Comparison of ENCODE assay signal across 9 mouse cellular contexts in the genomic region with DNA sequence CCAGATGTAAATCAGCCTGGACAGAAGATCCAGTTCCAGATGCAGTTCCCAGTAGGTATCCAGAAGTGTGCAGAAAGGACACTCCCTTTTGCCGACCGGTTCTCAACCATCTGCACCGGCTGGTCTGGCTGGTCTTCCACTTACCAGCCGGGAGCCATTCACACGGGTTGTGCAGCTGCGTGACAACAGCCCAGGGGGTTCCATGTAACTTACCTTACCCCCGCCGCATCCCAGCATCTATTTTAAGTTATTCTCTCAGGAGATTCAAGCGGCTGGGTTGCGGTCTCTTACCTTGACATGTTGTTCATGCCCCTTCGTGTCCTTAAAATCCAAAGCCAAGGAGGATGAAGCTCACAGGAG. TPM values are rescaled to one million over a fixed set of nuclear protein-coding genes. Genes with fewer than 3 reads are reported as not detected.
A peak's percentile ranks its signal among the peaks of the same experiment; 100 is the strongest.
DNase-seq lines count a peak whose midpoint lies in the region; ATAC-seq and TF ChIP-seq lines count a peak whose summit lies in the region.
"Had no signal": no experiment of that assay in that cellular context is flagged by ENCODE, and none has a peak within 500 bp of the region (broad histone marks: within the 10 kb centered on the region; RNA-seq: fewer than 3 reads in every experiment).

No protein-coding gene starts in this region.

- H3K9ac ChIP-seq in heart, embryonic 11.5 days (ENCODE audit: low read depth, low read length), result no peak overlapping the region
- peak overlapping the region; percentile 76 for H3K9ac ChIP-seq in hindbrain, embryonic 14.5 days
- H3K9ac ChIP-seq in liver, embryonic 16.5 days (ENCODE audit: low read depth, low read length), result no peak overlapping the region
- H3K9ac ChIP-seq in stomach, postnatal 0 days (ENCODE audit: low read length), result no peak overlapping the region

- H3K27me3 ChIP-seq in heart, embryonic 11.5 days (ENCODE audit: control insufficient read depth, insufficient read depth, low read length), result peaks cover 43% of the 10 kb centered on the region
- peaks cover 28% of the 10 kb centered on the region for H3K27me3 ChIP-seq in hindbrain, embryonic 14.5 days (ENCODE audit: control insufficient read depth, insufficient read depth, low read length)
- H3K27me3 ChIP-seq in liver, embryonic 16.5 days (ENCODE audit: control insufficient read depth, insufficient read depth, low read depth, low read length), result peaks cover 40% of the 10 kb centered on the region
- peaks cover 10% of the 10 kb centered on the region; the same call in 1 of the 2 replicates for H3K27me3 ChIP-seq in stomach, postnatal 0 days (ENCODE audit: control insufficient read depth, insufficient read depth, low read length)

- no peak for TF ChIP-seq EP300 in stomach, postnatal 0 days (optimal IDR thresholded peaks at IDR 0.05)

- 0% methylated on average over 11 of the region's 11 CpGs for WGBS in heart, embryonic 11.5 days (ENCODE audit: insufficient replicate concordance)
- WGBS in hindbrain, embryonic 14.5 days, result under 1% methylated on average over 11 of the region's 11 CpGs
- 2% methylated on average over 11 of the region's 11 CpGs for WGBS in liver, embryonic 16.5 days (ENCODE audit: insufficient replicate concordance)
- WGBS in stomach, postnatal 0 days, result 2% methylated on average over 11 of the region's 11 CpGs

- peak overlapping the region; percentile 99 for H3K4me2 ChIP-seq in heart, embryonic 11.5 days
- H3K4me2 ChIP-seq in hindbrain, embryonic 14.5 days (replicated peaks), result peak overlapping the region; percentile 93
- peak overlapping the region; percentile 36; the same call in 1 of the 2 replicates for H3K4me2 ChIP-seq in liver, embryonic 16.5 days (ENCODE audit: low read depth, low read length)
- peak overlapping the region; percentile 84 for H3K4me2 ChIP-seq in stomach, postnatal 0 days (replicated peaks; ENCODE audit: low read depth)

- H3K4me1 ChIP-seq in heart, embryonic 11.5 days (ENCODE audit: control insufficient read depth, insufficient read depth, low read length), result no peaks in the 10 kb centered on the region; the same call in 1 of the 2 replicates
- peaks cover 12% of the 10 kb centered on the region; the same call in 1 of the 2 replicates for H3K4me1 ChIP-seq in hindbrain, embryonic 14.5 days (replicated peaks; ENCODE audit: control insufficient read depth, insufficient read depth, low read length)
- H3K4me1 ChIP-seq in liver, embryonic 16.5 days (ENCODE audit: control insufficient read depth, low read depth, low read length), result no peaks in the 10 kb centered on the region
- no peaks in the 10 kb centered on the region; the same call in 1 of the 2 replicates for H3K4me1 ChIP-seq in stomach, postnatal 0 days (replicated peaks; ENCODE audit: control insufficient read depth, insufficient read depth)

- H3K36me3 ChIP-seq in heart, embryonic 11.5 days (ENCODE audit: control insufficient read depth, insufficient read depth, low read length), result no peaks in the 10 kb centered on the region
- H3K36me3 ChIP-seq in hindbrain, embryonic 14.5 days (replicated peaks; ENCODE audit: control insufficient read depth, insufficient read depth), result no peaks in the 10 kb centered on the region
- H3K36me3 ChIP-seq in liver, embryonic 16.5 days (ENCODE audit: control insufficient read depth, insufficient read depth), result no peaks in the 10 kb centered on the region
- no peaks in the 10 kb centered on the region for H3K36me3 ChIP-seq in stomach, postnatal 0 days (ENCODE audit: control insufficient read depth, insufficient read depth, low read length)

- H3K27ac ChIP-seq in heart, embryonic 11.5 days (ENCODE audit: low read depth, low read length), result no peak overlapping the region
- H3K27ac ChIP-seq in hindbrain, embryonic 14.5 days, result peak overlapping the region; percentile 55
- no peak overlapping the region for H3K27ac ChIP-seq in liver, embryonic 16.5 days (ENCODE audit: low read length)
- H3K27ac ChIP-seq in stomach, postnatal 0 days (replicated peaks), result no peak overlapping the region

- H3K9me3 ChIP-seq in heart, embryonic 11.5 days (replicated peaks; ENCODE audit: control insufficient read depth, low read length), result no peaks in the 10 kb centered on the region
- H3K9me3 ChIP-seq in hindbrain, embryonic 14.5 days (ENCODE audit: control insufficient read depth, low read length), result no peaks in the 10 kb centered on the region
- H3K9me3 ChIP-seq in liver, embryonic 16.5 days (replicated peaks; ENCODE audit: control insufficient read depth, low read length), result no peaks in the 10 kb centered on the region
- H3K9me3 ChIP-seq in stomach, postnatal 0 days (ENCODE audit: control insufficient read depth, low read length), result no peaks in the 10 kb centered on the region

- no peak for TF ChIP-seq CTCF in stomach, postnatal 0 days (IDR thresholded peaks at IDR 0.05; ENCODE audit: low read depth)

- DNase-seq in heart, postnatal 4 days, result no peak
- DNase-seq in embryo, embryonic 11 days, result peak; percentile 23
- DNase-seq in hindbrain, embryonic 14.5 days (ENCODE audit: low spot score), result no peak
- DNase-seq in stomach, postnatal 0 days (ENCODE audit: low spot score), result peak; percentile 19
- no peak for DNase-seq in gastrocnemius, postnatal 25 days
- DNase-seq in gastrocnemius, postnatal 10 days, result no peak

- H3K4me3 ChIP-seq in heart, embryonic 11.5 days (ENCODE audit: low read depth, low read length), result peak overlapping the region; percentile 63
- peak overlapping the region; percentile 71 for H3K4me3 ChIP-seq in hindbrain, embryonic 14.5 days (replicated peaks; ENCODE audit: low read length)
- 0 out of 2 replicates have a peak overlapping the region, but pooled peaks have one; percentile 28 for H3K4me3 ChIP-seq in liver, embryonic 16.5 days (ENCODE audit: low read depth, low read length)
- H3K4me3 ChIP-seq in stomach, postnatal 0 days (ENCODE audit: low read depth, low read length), result peak overlapping the region; percentile 48
- H3K4me3 ChIP-seq: erythroblast, embryonic 14.5 days had no signal

- peak; percentile 34; the same call in 1 of the 2 replicates for ATAC-seq in heart, embryonic 11.5 days (replicated peaks; ENCODE audit: insufficient number of reproducible peaks, low FRiP score, low TSS enrichment)
- ATAC-seq in hindbrain, embryonic 14.5 days (ENCODE audit: low FRiP score), result peak; percentile 39
- ATAC-seq in liver, embryonic 16.5 days (ENCODE audit: low read depth), result no peak
- 0 out of 2 replicates have a peak, but pooled peaks have one; percentile 32 for ATAC-seq in stomach, postnatal 0 days (ENCODE audit: low FRiP score, low TSS enrichment)

RNA-seq across cellular contexts. Expression of a gene that starts 0.8 kb away (rescaled TPM):
- 0.30 and 1.3 TPM in 2 replicates for polyA plus RNA-seq in heart, embryonic 11.5 days (2014; fragmentation: Nextera tagmentation; extraction: Ambion mirVana)
- under 1 TPM; 0.10 to 0.23 TPM for total RNA-seq in heart, postnatal 4 days (2021)
- polyA plus RNA-seq in hindbrain, embryonic 14.5 days (2014; fragmentation: Nextera tagmentation; extraction: Ambion mirVana), result 68.8 and 80.0 TPM in 2 replicates
- not detected in 2 replicates for polyA plus RNA-seq in liver, embryonic 16.5 days (2015; fragmentation: Nextera tagmentation; extraction: Ambion mirVana)
- polyA plus RNA-seq in stomach, postnatal 0 days (2015; fragmentation: Nextera tagmentation; extraction: Ambion mirVana), result 0.39 and 0.50 TPM in 2 replicates
- total RNA-seq in gastrocnemius, postnatal 25 days (2021), result not detected
- under 1 TPM; 0.20 to 0.21 TPM for total RNA-seq in gastrocnemius, postnatal 10 days (2021)
- polyA plus RNA-seq: erythroblast, embryonic 14.5 days had no signal

Comparison
In these comparisons a context has a peak if more than half of its experiments do, and no peak if none do; other contexts are left out.
1. H3K4me2 ChIP-seq: peak in every context shown above with its lines; median percentile 99 in heart, embryonic 11.5 days; 93 in hindbrain, embryonic 14.5 days; 84 in stomach, postnatal 0 days; 36 in liver, embryonic 16.5 days.
2. DNase-seq: peak in embryo, embryonic 11 days (single experiment) and stomach, postnatal 0 days (single experiment); none in heart, postnatal 4 days (single experiment), hindbrain, embryonic 14.5 days (single experiment), gastrocnemius, postnatal 25 days (single experiment) and gastrocnemius, postnatal 10 days (single experiment).
3. RNA of a gene that starts 0.8 kb away (polyA plus RNA-seq): 68.8 to 80.0 TPM in hindbrain, embryonic 14.5 days; 0.30 to 1.3 TPM in heart, embryonic 11.5 days, 0.39 to 0.50 TPM in stomach, postnatal 0 days and not detected in liver, embryonic 16.5 days; every median in the first group is over 10 times any median in the second.
4. Peak in every context shown above with its lines, with median percentiles within 50 percentile points of each other: H3K4me3 ChIP-seq.